Mouse (Mus musculus) kidney, postnatal 0 days (tissue): ENCODE data around the gene Ankrd33b. TPM values are rescaled to one million over a fixed set of nuclear protein-coding genes. Genes with fewer than 3 reads are reported as not detected.
A peak's percentile ranks its signal among the peaks of the same experiment; 100 is the strongest.

ENCODE experiments used
- ATAC-seq: fragments of 200-750 bp; cut with Nextera tagmentation; replicated peaks from 2 replicates; pipeline ENCODE4 v1.8.0; 2017; ENCODE audit warnings: low read depth, moderate number of reproducible peaks, moderate TSS enrichment, moderate library complexity; ENCODE audit not compliant: low FRiP score
- DNase-seq: peaks from one replicate; pipeline ENCODE4 v3.0.0-alpha.2; 2016; ENCODE audit warnings: low spot score
- H3K27ac ChIP-seq: fragments of 300-500 bp; sonication (generic); 2 replicates; pipeline ENCODE4 v1.5.1; 2014; ENCODE audit warnings: mild to moderate bottlenecking
- H3K27me3 ChIP-seq: fragments of 300-500 bp; sonication (generic); 2 replicates; pipeline ENCODE4 v1.6.1; 2014; ENCODE audit warnings: low read length, mixed read lengths; ENCODE audit not compliant: insufficient read depth
- H3K36me3 ChIP-seq: fragments of 300-500 bp; sonication (generic); 2 replicates; pipeline ENCODE4 v1.6.1; 2014; ENCODE audit warnings: low read length, mixed read lengths; ENCODE audit not compliant: insufficient read depth
- H3K4me1 ChIP-seq: fragments of 300-500 bp; sonication (generic); replicated peaks from 2 replicates; pipeline ENCODE4 v1.6.1; 2014; ENCODE audit warnings: antibody characterized with exemption, low read length, mixed read lengths; ENCODE audit not compliant: insufficient read depth
- H3K4me2 ChIP-seq: fragments of 300-500 bp; sonication (generic); 2 replicates; pipeline ENCODE4 v1.6.1; 2014; ENCODE audit warnings: mild to moderate bottlenecking, low read length, moderate library complexity, mixed read lengths
- H3K4me3 ChIP-seq: fragments of 300-500 bp; sonication (generic); replicated peaks from 2 replicates; pipeline ENCODE4 v1.5.1; 2014; ENCODE audit warnings: low read depth, low read length
- H3K9ac ChIP-seq: fragments of 300-500 bp; sonication (generic); 2 replicates; pipeline ENCODE4 v1.6.1; 2014; ENCODE audit warnings: low read depth, low read length
- H3K9me3 ChIP-seq: fragments of 300-500 bp; sonication (generic); replicated peaks from 2 replicates; pipeline ENCODE4 v1.6.1; 2016; ENCODE audit warnings: low read length, inconsistent platforms, mixed read lengths
- CTCF ChIP-seq: IDR thresholded peaks from 2 replicates; pipeline ENCODE4 v1.5.1; 2016; ENCODE audit warnings: antibody characterized with exemption, low read depth, mild to moderate bottlenecking, moderate library complexity
- WGBS: fragments of 180-500 bp; shearing (Covaris S2); extraction: QIAGEN DNeasy Blood & Tissue Kit; methylation state at CpG from one replicate; pipeline ENCODE4 v1.1.7; 2014; 5-methylcytosine and 5-hydroxymethylcytosine counted together
- polyA plus RNA-seq: library from polyadenylated mRNA; unstranded; fragments of >200 nt; fragmentation: Nextera tagmentation; extraction: Ambion mirVana; gene quantifications from 2 replicates; pipeline ENCODE4 v1.2.1, GENCODE M21; 2015

Gene Ankrd33b
- polyA plus RNA-seq, 1 experiment from 2014 or later = 12.0 TPM

DNA sequence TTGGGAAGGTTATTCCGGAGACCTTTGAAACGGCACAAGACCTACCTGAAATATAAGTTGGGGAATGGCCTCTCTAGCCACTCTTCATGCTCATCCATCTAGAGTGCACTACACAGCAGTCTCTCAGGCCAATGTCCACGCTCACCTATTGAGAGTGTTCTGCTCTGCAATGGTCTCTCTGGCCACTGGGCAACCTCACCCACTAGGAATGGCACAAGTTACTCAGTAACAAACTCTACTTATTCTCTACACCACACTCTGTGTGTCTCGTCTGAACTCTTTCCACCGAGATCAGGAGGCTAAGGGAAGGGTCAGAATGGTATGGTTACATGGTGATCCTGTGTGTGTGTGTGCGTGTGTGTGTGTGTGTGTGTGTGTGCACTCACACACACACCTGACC lies 7.7 kb downstream of the Ankrd33b start:
- Histone ChIP-seq H3K36me3 (no peaks in the 10 kb centered on the region), H3K4me2 (no peak overlapping the region), H3K27me3 (no peaks in the 10 kb centered on the region), H3K4me3 (no peak overlapping the region), H3K9ac (no peak overlapping the region), H3K27ac (no peak overlapping the region), H3K4me1 (no peaks in the 10 kb centered on the region), H3K9me3 (no peaks in the 10 kb centered on the region)
- 86% methylated on average over 6 of the region's 6 CpGs for WGBS
- TF ChIP-seq CTCF = no peak
- ATAC-seq = peak; percentile 86
- no peak for DNase-seq

DNA sequence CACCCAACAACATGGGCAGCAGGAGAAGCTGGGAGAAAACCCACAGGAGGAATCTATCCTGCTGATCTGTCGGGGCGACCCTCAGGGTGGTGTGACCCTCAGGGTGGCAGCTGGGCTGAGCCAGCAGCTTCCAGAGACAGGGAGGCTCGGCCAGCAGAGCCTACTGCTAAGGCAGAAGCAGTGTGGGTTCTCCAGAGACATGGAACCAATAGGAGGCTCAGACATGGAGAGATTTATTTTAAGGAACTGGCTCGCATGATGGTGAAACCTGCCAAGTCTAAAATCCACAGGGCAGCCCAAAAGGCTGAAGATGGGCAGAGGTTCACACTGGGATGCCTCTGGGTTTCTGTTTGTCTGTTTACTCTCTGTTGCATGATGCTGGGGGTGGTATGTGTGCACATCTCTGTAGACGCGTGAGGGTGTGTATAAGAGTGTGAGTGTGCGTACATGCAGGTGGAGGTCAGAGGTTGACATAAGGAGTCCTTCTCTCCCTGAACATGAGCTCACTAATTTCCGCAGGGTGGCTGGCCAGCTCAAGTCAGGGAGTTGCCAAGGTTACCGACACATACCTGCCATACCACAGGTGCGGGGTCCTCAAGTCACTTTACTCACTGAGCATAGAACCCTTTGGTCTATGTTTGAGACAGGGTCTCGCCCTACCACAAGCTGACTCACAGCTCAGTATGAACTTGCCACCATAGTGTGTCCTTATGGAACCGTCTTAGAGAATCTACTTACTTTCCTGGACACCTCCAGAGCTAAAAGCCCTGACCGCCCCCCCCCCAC lies 14.8 kb downstream of the Ankrd33b start:
- no peak overlapping the region for H3K9ac ChIP-seq
- no peak for ATAC-seq
- no peaks in the 10 kb centered on the region for H3K27me3 ChIP-seq
- H3K4me1 ChIP-seq = no peaks in the 10 kb centered on the region
- H3K9me3 ChIP-seq = no peaks in the 10 kb centered on the region
- WGBS = 74% methylated on average over 13 of the region's 13 CpGs
- no peak for TF ChIP-seq CTCF
- H3K36me3 ChIP-seq = no peaks in the 10 kb centered on the region
- H3K4me3 ChIP-seq = no peak overlapping the region
- DNase-seq = no peak
- H3K4me2 ChIP-seq = no peak overlapping the region
- no peak overlapping the region for H3K27ac ChIP-seq

DNA sequence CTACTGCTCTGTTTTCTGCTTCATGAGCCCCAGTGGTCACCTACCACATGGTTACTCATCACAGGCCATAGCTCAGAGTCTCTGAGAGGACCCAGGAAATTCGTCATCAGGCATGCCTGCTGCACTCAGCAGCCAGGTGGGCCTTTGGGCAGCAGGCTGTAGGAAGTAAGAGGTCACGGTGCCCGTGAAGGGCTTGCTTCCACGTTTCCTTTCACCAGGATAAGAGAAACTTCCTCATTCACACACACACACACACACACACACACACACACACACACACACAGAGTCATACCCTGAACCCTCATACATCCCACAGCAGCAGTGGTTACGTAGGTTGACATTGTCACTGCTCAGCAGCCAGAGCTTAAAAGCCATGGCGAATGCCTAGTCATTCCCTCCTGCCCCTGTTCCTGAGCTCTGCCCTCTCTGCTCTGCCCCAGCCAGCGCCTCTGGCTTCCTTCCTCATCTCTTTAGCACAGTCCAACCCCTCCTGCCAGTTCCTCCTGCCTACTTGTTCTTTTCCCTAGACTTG lies 17.6 kb downstream of the Ankrd33b start:
- peak; percentile 47; the same call in 1 of the 2 replicates for ATAC-seq
- no peak for DNase-seq

GRCm38 (mm10) chr15:31349046-31349445 lies 18.5 kb downstream of the Ankrd33b start:
- ATAC-seq (no peak), DNase-seq (no peak)
- Histone ChIP-seq H3K9me3 (no peaks in the 10 kb centered on the region), H3K27me3 (no peaks in the 10 kb centered on the region), H3K36me3 (no peaks in the 10 kb centered on the region), H3K27ac (no peak overlapping the region), H3K4me1 (no peaks in the 10 kb centered on the region; the same call in 1 of the 2 replicates), H3K4me2 (no peak overlapping the region), H3K4me3 (no peak overlapping the region), H3K9ac (no peak overlapping the region)
- no peak for TF ChIP-seq CTCF
- whole genome bisulfite sequencing = 82% methylated on average over 5 of the region's 5 CpGs

More for the DNA sequence above, 17.6 kb downstream of the Ankrd33b start:
- Histone ChIP-seq H3K9ac (no peak overlapping the region), H3K36me3 (no peaks in the 10 kb centered on the region), H3K27ac (no peak overlapping the region), H3K9me3 (no peaks in the 10 kb centered on the region), H3K4me3 (no peak overlapping the region), H3K27me3 (no peaks in the 10 kb centered on the region), H3K4me1 (no peaks in the 10 kb centered on the region), H3K4me2 (no peak overlapping the region)
- WGBS = 59% methylated on average over 7 of the region's 7 CpGs
- no peak for TF ChIP-seq CTCF

GRCm38 (mm10) chr15:31348241-31348640 lies 19.3 kb downstream of the Ankrd33b start:
- DNase-seq = no peak
- TF ChIP-seq CTCF = no peak
- no peaks in the 10 kb centered on the region for H3K36me3 ChIP-seq
- H3K9ac ChIP-seq = no peak overlapping the region
- no peak overlapping the region for H3K4me3 ChIP-seq
- 90% methylated on average over 5 of the region's 5 CpGs for WGBS
- H3K4me1 ChIP-seq = peaks cover 5% of the 10 kb centered on the region; the same call in 1 of the 2 replicates
- no peak overlapping the region for H3K27ac ChIP-seq
- H3K9me3 ChIP-seq = no peaks in the 10 kb centered on the region
- ATAC-seq = no peak
- H3K27me3 ChIP-seq = no peaks in the 10 kb centered on the region
- H3K4me2 ChIP-seq = no peak overlapping the region

DNA sequence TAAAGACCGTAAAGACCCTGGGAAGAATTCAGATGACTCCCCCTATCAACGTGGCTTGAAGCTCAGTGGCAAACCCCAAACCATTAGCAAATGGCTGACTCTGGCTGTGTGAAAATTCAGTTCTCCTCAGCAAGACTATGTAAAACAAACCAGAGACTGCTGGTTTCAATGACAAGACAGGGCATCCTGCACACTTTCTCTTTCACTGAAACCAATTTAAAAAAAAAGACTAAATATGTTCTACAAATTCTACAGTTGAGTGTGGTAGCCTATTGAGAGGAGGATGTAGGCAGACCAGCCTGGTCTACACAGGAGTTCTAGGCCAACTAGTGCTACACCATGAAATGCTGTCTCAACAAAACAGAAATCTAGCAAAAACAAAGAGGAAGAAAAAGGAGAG lies 21.0 kb downstream of the Ankrd33b start:
- Histone ChIP-seq H3K9ac (no peak overlapping the region), H3K9me3 (no peaks in the 10 kb centered on the region), H3K27ac (no peak overlapping the region), H3K27me3 (no peaks in the 10 kb centered on the region), H3K4me3 (no peak overlapping the region), H3K4me2 (no peak overlapping the region), H3K36me3 (no peaks in the 10 kb centered on the region), H3K4me1 (peaks cover 7% of the 10 kb centered on the region; the same call in 1 of the 2 replicates)
- 63% methylated on average over 2 of the region's 2 CpGs for WGBS
- no peak for ATAC-seq
- no peak for TF ChIP-seq CTCF
- no peak for DNase-seq
